Mouse (Mus musculus): ENCODE results near the gene Trpm4. TPM values are rescaled to one million over a fixed set of nuclear protein-coding genes. Genes with fewer than 3 reads are reported as not detected.

The Trpm4 gene
- polyA plus RNA-seq, 1 experiment from 2014 or later = 5.0 TPM

GRCm38 (mm10) chr7:45328841-45329475 is 4.6 kb downstream of the Trpm4 start:
- Histone ChIP-seq H3K4me3 (no peak overlapping the region), H3K4me2 (no peak overlapping the region), H3K4me1 (peaks cover 11% of the 10 kb centered on the region), H3K27ac (no peak overlapping the region), H3K9ac (no peak overlapping the region), H3K27me3 (0 out of 2 replicates have a peak, but pooled peaks cover 4% of the 10 kb centered on the region), H3K9me3 (replicated peaks) (no peaks in the 10 kb centered on the region), H3K36me3 (ENCODE audit: poor library complexity, severe bottlenecking) (no peaks in the 10 kb centered on the region)
- no peak for ATAC-seq
- WGBS = 85% methylated on average over 13 of the region's 13 CpGs

- H3K27me3 ChIP-seq = no peaks in the 10 kb centered on the region
- H3K36me3 ChIP-seq (ENCODE audit: poor library complexity, severe bottlenecking) = no peaks in the 10 kb centered on the region
- no peak overlapping the region for H3K9ac ChIP-seq
- H3K4me3 ChIP-seq = no peak overlapping the region
- ATAC-seq = no peak
- no peaks in the 10 kb centered on the region for H3K4me1 ChIP-seq
- no peak overlapping the region for H3K4me2 ChIP-seq
- H3K27ac ChIP-seq = no peak overlapping the region
- no peaks in the 10 kb centered on the region for H3K9me3 ChIP-seq (replicated peaks)
Measured at GRCm38 (mm10) chr7:45325800-45326199, 7.8 kb downstream of the Trpm4 start.

DNA sequence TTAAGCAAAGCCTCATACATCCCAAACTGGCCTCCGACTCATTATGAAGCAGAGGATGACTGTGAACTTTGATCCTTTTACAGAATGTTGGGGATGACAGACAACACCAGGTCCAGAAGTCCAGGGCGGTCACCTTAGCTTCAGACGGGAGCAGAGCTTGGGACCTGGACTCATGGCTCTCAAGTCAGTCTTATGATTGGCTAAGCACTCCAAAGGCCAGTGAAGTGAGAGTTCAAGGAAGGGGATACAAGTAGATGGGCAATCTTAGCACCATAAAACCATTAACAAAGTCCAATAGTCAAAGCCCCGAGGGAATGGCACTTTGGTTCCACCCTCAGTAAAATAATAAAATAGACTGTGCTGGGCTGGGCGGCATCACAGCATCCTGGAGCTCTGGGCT is 10.5 kb downstream of the Trpm4 start:
- Histone ChIP-seq H3K4me3 (no peak overlapping the region), H3K4me1 (no peaks in the 10 kb centered on the region), H3K27me3 (no peaks in the 10 kb centered on the region), H3K4me2 (no peak overlapping the region), H3K9ac (no peak overlapping the region), H3K36me3 (ENCODE audit: poor library complexity, severe bottlenecking) (no peaks in the 10 kb centered on the region), H3K9me3 (replicated peaks) (no peaks in the 10 kb centered on the region), H3K27ac (no peak overlapping the region)
- WGBS = 91% methylated on average over 5 of the region's 5 CpGs
- ATAC-seq = no peak

- Histone ChIP-seq H3K9ac (no peak overlapping the region), H3K4me3 (no peak overlapping the region), H3K27ac (no peak overlapping the region), H3K27me3 (no peaks in the 10 kb centered on the region), H3K9me3 (replicated peaks) (no peaks in the 10 kb centered on the region), H3K4me2 (no peak overlapping the region), H3K4me1 (no peaks in the 10 kb centered on the region), H3K36me3 (ENCODE audit: poor library complexity, severe bottlenecking) (no peaks in the 10 kb centered on the region)
- ATAC-seq = no peak
- WGBS = 90% methylated on average over 4 of the region's 4 CpGs
Measured at GRCm38 (mm10) chr7:45322245-45322644, 11.3 kb downstream of the Trpm4 start.

- H3K4me1 ChIP-seq = peaks cover 11% of the 10 kb centered on the region
- no peak overlapping the region for H3K27ac ChIP-seq
- H3K9me3 ChIP-seq (replicated peaks) = no peaks in the 10 kb centered on the region
- H3K27me3 ChIP-seq = no peaks in the 10 kb centered on the region
- no peak for ATAC-seq
- H3K9ac ChIP-seq = no peak overlapping the region
- no peak overlapping the region for H3K4me3 ChIP-seq
- H3K4me2 ChIP-seq = no peak overlapping the region
- H3K36me3 ChIP-seq (ENCODE audit: poor library complexity, severe bottlenecking) = no peaks in the 10 kb centered on the region
- WGBS = 93% methylated on average over 14 of the region's 14 CpGs
Measured at GRCm38 (mm10) chr7:45316536-45316935, 17.0 kb downstream of the Trpm4 start.

DNA sequence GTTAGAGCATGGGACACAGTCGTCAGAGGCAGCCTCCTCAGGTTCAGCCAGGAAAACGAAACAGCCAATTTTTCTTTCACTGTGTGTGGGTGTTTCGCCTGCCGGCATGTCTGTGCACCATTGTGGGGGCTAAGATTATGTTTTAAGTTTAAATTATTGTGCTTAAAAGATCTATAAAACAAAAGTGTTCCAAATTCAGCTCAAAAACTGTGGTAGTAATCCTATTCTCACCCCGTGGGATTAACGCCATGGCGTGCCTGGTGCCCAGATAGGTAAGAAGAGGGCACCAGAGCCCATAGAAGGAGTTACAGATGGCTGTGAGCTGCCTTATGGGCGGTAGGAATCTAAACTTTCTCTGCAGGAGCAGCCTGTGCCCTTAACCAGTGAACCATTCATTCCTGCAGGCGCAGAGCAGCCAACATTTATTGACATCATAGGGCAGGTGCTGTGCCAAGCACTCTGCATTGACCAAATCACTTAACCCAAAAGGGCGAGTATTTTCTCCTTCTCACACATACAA is 18.3 kb downstream of the Trpm4 start:
- no peak for ATAC-seq
- no peak overlapping the region for H3K4me2 ChIP-seq
- no peak overlapping the region for H3K27ac ChIP-seq
- WGBS = 86% methylated on average over 10 of the region's 10 CpGs
- no peak overlapping the region for H3K9ac ChIP-seq
- no peaks in the 10 kb centered on the region for H3K9me3 ChIP-seq (replicated peaks)
- no peaks in the 10 kb centered on the region for H3K36me3 ChIP-seq (ENCODE audit: poor library complexity, severe bottlenecking)
- no peaks in the 10 kb centered on the region for H3K27me3 ChIP-seq
- H3K4me1 ChIP-seq = peaks cover 11% of the 10 kb centered on the region
- H3K4me3 ChIP-seq = no peak overlapping the region

- H3K4me2 ChIP-seq = no peak overlapping the region
- 40% methylated on average over 9 of the region's 9 CpGs for WGBS
- no peaks in the 10 kb centered on the region for H3K27me3 ChIP-seq
- H3K36me3 ChIP-seq (ENCODE audit: poor library complexity, severe bottlenecking) = no peaks in the 10 kb centered on the region
- H3K9ac ChIP-seq = no peak overlapping the region
- no peak overlapping the region for H3K27ac ChIP-seq
- no peaks in the 10 kb centered on the region for H3K9me3 ChIP-seq (replicated peaks)
- H3K4me1 ChIP-seq = peaks cover 20% of the 10 kb centered on the region
- H3K4me3 ChIP-seq = no peak overlapping the region
- no peak for ATAC-seq
Measured at GRCm38 (mm10) chr7:45313495-45313894, 20.1 kb downstream of the Trpm4 start.

- H3K4me1 ChIP-seq = peaks cover 20% of the 10 kb centered on the region
- H3K9ac ChIP-seq = no peak overlapping the region
- no peak overlapping the region for H3K27ac ChIP-seq
- no peak overlapping the region for H3K4me2 ChIP-seq
- H3K9me3 ChIP-seq (replicated peaks) = no peaks in the 10 kb centered on the region
- no peaks in the 10 kb centered on the region for H3K36me3 ChIP-seq (ENCODE audit: poor library complexity, severe bottlenecking)
- no peak for ATAC-seq
- 25% methylated on average over 10 of the region's 10 CpGs for WGBS
- no peak overlapping the region for H3K4me3 ChIP-seq
- no peaks in the 10 kb centered on the region for H3K27me3 ChIP-seq
Measured at GRCm38 (mm10) chr7:45312686-45313453, 20.7 kb downstream of the Trpm4 start.

GRCm38 (mm10) chr7:45312023-45312422 is 21.6 kb downstream of the Trpm4 start:
- Histone ChIP-seq H3K9me3 (replicated peaks) (no peaks in the 10 kb centered on the region), H3K9ac (no peak overlapping the region), H3K4me1 (peaks cover 20% of the 10 kb centered on the region), H3K36me3 (ENCODE audit: poor library complexity, severe bottlenecking) (no peaks in the 10 kb centered on the region), H3K27ac (no peak overlapping the region), H3K4me2 (no peak overlapping the region), H3K27me3 (no peaks in the 10 kb centered on the region), H3K4me3 (no peak overlapping the region)
- ATAC-seq = no peak
- 82% methylated on average over 8 of the region's 8 CpGs for WGBS

DNA sequence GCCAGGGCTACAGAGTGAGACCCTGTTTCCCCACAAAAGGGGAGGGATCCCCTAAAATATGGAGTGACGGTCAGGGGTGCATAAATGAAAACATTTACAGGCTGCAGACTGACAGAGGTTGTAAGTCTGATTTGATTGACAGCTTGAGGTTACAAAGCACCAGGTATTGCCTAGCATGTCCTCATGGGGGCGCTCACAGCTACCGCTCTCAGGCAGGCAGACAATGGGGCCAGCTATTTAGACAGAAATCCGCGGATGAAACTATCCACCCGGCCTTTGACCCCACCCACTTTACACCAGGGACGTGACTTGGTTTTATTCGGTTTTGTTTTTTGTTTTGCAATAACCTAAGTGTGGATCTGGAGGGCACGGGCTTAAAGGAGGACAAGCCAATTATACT is 24.1 kb downstream of the Trpm4 start:
- H3K9me3 ChIP-seq (replicated peaks) = no peaks in the 10 kb centered on the region
- no peak for ATAC-seq
- H3K4me1 ChIP-seq = peaks cover 31% of the 10 kb centered on the region
- H3K4me3 ChIP-seq = no peak overlapping the region
- 5% methylated on average over 9 of the region's 9 CpGs for WGBS
- peak overlapping the region; percentile 34; the same call in 1 of the 2 replicates for H3K9ac ChIP-seq
- H3K36me3 ChIP-seq (ENCODE audit: poor library complexity, severe bottlenecking) = no peaks in the 10 kb centered on the region
- H3K27me3 ChIP-seq = no peaks in the 10 kb centered on the region; the same call in 1 of the 2 replicates
- no peak overlapping the region for H3K4me2 ChIP-seq
- no peak overlapping the region for H3K27ac ChIP-seq

DNA sequence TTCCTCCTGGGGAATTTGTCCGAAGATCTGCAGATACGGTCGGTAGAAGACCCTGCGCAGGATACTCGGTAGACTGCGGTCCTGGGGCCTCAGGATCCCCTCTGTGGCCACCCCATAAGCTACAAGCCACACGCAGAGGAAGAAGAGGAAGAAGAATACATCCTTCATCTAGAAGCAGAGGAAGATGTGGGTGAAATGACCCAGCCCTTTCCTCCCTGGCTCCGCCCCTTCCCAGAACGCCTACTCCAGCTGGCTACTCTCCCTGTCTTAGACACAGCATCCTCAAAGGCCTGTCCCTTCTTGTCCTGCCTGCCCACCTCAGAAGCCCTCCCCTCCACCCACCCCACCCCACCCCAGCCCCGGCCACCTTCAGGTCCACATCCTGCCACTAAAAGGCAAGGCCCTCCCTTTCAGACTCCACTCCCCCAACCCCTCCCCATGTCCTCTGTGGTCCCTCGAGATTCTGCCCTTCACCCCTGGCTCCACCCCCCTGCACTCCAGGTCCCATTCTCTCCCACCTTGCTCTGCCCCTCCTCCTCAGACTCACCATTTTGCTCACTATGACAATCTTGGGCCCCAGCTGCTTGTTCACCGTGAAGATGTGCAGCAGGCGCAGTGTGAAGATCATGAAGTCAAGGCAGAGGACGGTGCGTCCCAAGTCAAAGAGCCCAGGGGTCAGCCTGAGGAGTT is 24.9 kb downstream of the Trpm4 start:
- H3K4me1 ChIP-seq = peaks cover 31% of the 10 kb centered on the region
- no peaks in the 10 kb centered on the region; the same call in 1 of the 2 replicates for H3K27me3 ChIP-seq
- no peaks in the 10 kb centered on the region for H3K9me3 ChIP-seq (replicated peaks)
- no peak for ATAC-seq
- no peak overlapping the region for H3K27ac ChIP-seq
- 66% methylated on average over 14 of the region's 15 CpGs for WGBS
- no peak overlapping the region for H3K4me3 ChIP-seq
- H3K4me2 ChIP-seq = no peak overlapping the region
- H3K36me3 ChIP-seq (ENCODE audit: poor library complexity, severe bottlenecking) = no peaks in the 10 kb centered on the region
- no peak overlapping the region for H3K9ac ChIP-seq

DNA sequence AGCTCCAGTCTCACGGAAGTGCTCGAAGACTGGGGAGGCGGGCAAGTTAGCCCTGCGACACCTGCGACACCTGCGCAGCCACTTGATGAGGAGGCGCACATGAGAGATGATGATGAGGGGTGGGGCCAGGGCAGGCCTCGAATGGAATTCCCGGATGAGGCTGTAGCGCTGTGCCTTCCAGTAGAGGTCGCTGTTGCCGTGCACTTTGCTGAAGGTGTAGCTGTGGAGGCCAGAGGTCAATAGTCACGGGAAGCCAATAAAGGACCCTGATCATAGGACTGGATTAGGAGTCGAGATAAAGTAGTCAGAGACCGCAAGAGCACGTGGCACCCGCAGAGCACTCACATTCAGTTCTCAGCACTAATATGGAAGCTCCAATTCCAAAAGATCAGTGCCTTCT is 28.3 kb downstream of the Trpm4 start:
- ATAC-seq = 0 out of 2 replicates have a peak, but pooled peaks have one; percentile 39
- 3% methylated on average over 17 of the region's 17 CpGs for WGBS

More for the DNA sequence above, 28.3 kb downstream of the Trpm4 start:
- Histone ChIP-seq H3K4me2 (peak overlapping the region; percentile 51), H3K4me3 (peak overlapping the region; percentile 20), H3K36me3 (ENCODE audit: poor library complexity, severe bottlenecking) (no peaks in the 10 kb centered on the region), H3K9me3 (replicated peaks) (no peaks in the 10 kb centered on the region), H3K9ac (peak overlapping the region; percentile 37; the same call in 1 of the 2 replicates), H3K4me1 (peaks cover 32% of the 10 kb centered on the region), H3K27ac (no peak overlapping the region), H3K27me3 (peaks cover 7% of the 10 kb centered on the region)

All from forebrain, embryonic 13.5 days (tissue).